Mouse (Mus musculus) gastrocnemius, postnatal 25 days (tissue): ENCODE results near the gene Alpi. TPM values are rescaled to one million over a fixed set of nuclear protein-coding genes. Genes with fewer than 3 reads are reported as not detected.

Experiments
- DNase-seq: peaks from one replicate; pipeline ENCODE4 v3.0.0; 2022
- total RNA-seq, 2 experiments: library from RNA; stranded (reverse); gene quantifications; 1 replicate in 1 of 2; 2 replicates in 1 of 2; pipeline ENCODE4 v1.2.3; 2021

Gene Alpi
- total RNA-seq, 2 experiments from 2014 or later: not detected

GRCm38 (mm10) chr1:87059042-87059665, 42.3 kb downstream of the Alpi start:
- DNase-seq: no peak

GRCm38 (mm10) chr1:87057075-87057474, 44.3 kb downstream of the Alpi start:
- no peak for DNase-seq

- DNase-seq: no peak
These were observed 50.0 kb downstream of the Alpi start for GRCm38 (mm10) chr1:87051369-87051768.

GRCm38 (mm10) chr1:87050700-87051099, 50.7 kb downstream of the Alpi start:
- no peak for DNase-seq

GRCm38 (mm10) chr1:87050072-87050471, 51.3 kb downstream of the Alpi start:
- DNase-seq: no peak

Other genes with a start within 250 kb of the Alpi start
- not detected for gene Alppl2, start 11.7 kb downstream of the Alpi start, total RNA-seq
- not detected for gene Akp3, start 23.4 kb upstream of the Alpi start, total RNA-seq
- not detected for gene Ecel1, start 54.9 kb upstream of the Alpi start, total RNA-seq
- not detected for gene Prss56, start 81.7 kb upstream of the Alpi start, total RNA-seq
- gene Chrnd, start 89.0 kb upstream of the Alpi start, total RNA-seq: 1 to 10 TPM; 2.1 to 3.5 TPM
- gene Chrng, start 103.1 kb upstream of the Alpi start, total RNA-seq: 1 to 10 TPM in 1 of 2 experiments, under 1 TPM in 1; 0.15 to 1.4 TPM
- gene Eif4e2, start 112.3 kb upstream of the Alpi start, total RNA-seq: 10 to 100 TPM; 49.6 to 51.7 TPM
- 1 to 10 TPM; 6.4 to 8.5 TPM for gene Efhd1, start 162.8 kb upstream of the Alpi start, total RNA-seq
- gene Gigyf2, start 225.4 kb upstream of the Alpi start, total RNA-seq: 10 to 100 TPM; 31.6 to 34.7 TPM